Comparison of ENCODE assay signal across 12 mouse cellular contexts in genomic region chr8:88928675-88929377, GRCm38 (mm10).
DNase-seq lines count a peak whose midpoint lies in the region; ATAC-seq and TF ChIP-seq lines count a peak whose summit lies in the region.
"Had no signal": no experiment of that assay in that cellular context is flagged by ENCODE, and none has a peak within 500 bp of the region (broad histone marks: within the 10 kb centered on the region; RNA-seq: fewer than 3 reads in every experiment).

No protein-coding gene starts in this region.

- H3K4me1 ChIP-seq in hindbrain, embryonic 10.5 days (replicated peaks): peaks cover 17% of the 10 kb centered on the region
- no peaks in the 10 kb centered on the region; the same call in 1 of the 2 replicates for H3K4me1 ChIP-seq in hindbrain, embryonic 16.5 days (ENCODE audit: control insufficient read depth, insufficient read depth, low read depth, low read length)
- H3K4me1 ChIP-seq in lung, postnatal 0 days (ENCODE audit: insufficient read depth, low read depth, low read length): 0 out of 2 replicates have a peak, but pooled peaks cover 4% of the 10 kb centered on the region
- peaks cover 7% of the 10 kb centered on the region; the same call in 1 of the 2 replicates for H3K4me1 ChIP-seq in hindbrain, embryonic 13.5 days (replicated peaks)
- peaks cover 8% of the 10 kb centered on the region; the same call in 1 of the 2 replicates for H3K4me1 ChIP-seq in neural tube, embryonic 15.5 days

- H3K4me3 ChIP-seq in hindbrain, embryonic 10.5 days: no peak overlapping the region
- H3K4me3 ChIP-seq in hindbrain, embryonic 16.5 days (ENCODE audit: low read length): no peak overlapping the region
- H3K4me3 ChIP-seq in lung, postnatal 0 days (ENCODE audit: low read depth, low read length): no peak overlapping the region
- H3K4me3 ChIP-seq in hindbrain, embryonic 13.5 days: no peak overlapping the region
- no peak overlapping the region for H3K4me3 ChIP-seq in neural tube, embryonic 15.5 days (replicated peaks)
- H3K4me3 ChIP-seq: heart, embryonic 15.5 days had no signal

- H3K4me2 ChIP-seq in hindbrain, embryonic 16.5 days (ENCODE audit: low read length): no peak overlapping the region
- H3K4me2 ChIP-seq in lung, postnatal 0 days (replicated peaks; ENCODE audit: low read depth, low read length): no peak overlapping the region
- H3K4me2 ChIP-seq in hindbrain, embryonic 13.5 days: no peak overlapping the region
- H3K4me2 ChIP-seq in neural tube, embryonic 15.5 days: no peak overlapping the region
- H3K4me2 ChIP-seq: heart, embryonic 15.5 days had no signal

- TF ChIP-seq CTCF in lung, postnatal 0 days (IDR thresholded peaks at IDR 0.05): no peak

- H3K27me3 ChIP-seq in hindbrain, embryonic 10.5 days (ENCODE audit: insufficient read depth, poor library complexity, severe bottlenecking): 0 out of 2 replicates have a peak, but pooled peaks cover 3% of the 10 kb centered on the region
- no peaks in the 10 kb centered on the region for H3K27me3 ChIP-seq in hindbrain, embryonic 16.5 days (replicated peaks; ENCODE audit: control insufficient read depth, insufficient read depth, low read length)
- no peaks in the 10 kb centered on the region for H3K27me3 ChIP-seq in lung, postnatal 0 days (replicated peaks; ENCODE audit: insufficient read depth, low read length)
- no peaks in the 10 kb centered on the region for H3K27me3 ChIP-seq in hindbrain, embryonic 13.5 days
- H3K27me3 ChIP-seq in neural tube, embryonic 15.5 days (replicated peaks): no peaks in the 10 kb centered on the region

- no peaks in the 10 kb centered on the region for H3K36me3 ChIP-seq in hindbrain, embryonic 10.5 days
- H3K36me3 ChIP-seq in hindbrain, embryonic 16.5 days (ENCODE audit: control insufficient read depth, insufficient read depth, low read length): no peaks in the 10 kb centered on the region
- no peaks in the 10 kb centered on the region for H3K36me3 ChIP-seq in lung, postnatal 0 days (ENCODE audit: insufficient read depth, low read length)
- no peaks in the 10 kb centered on the region for H3K36me3 ChIP-seq in hindbrain, embryonic 13.5 days
- H3K36me3 ChIP-seq in neural tube, embryonic 15.5 days: no peaks in the 10 kb centered on the region
- H3K36me3 ChIP-seq: heart, embryonic 15.5 days had no signal

- no peaks in the 10 kb centered on the region for H3K9me3 ChIP-seq in hindbrain, embryonic 10.5 days
- no peaks in the 10 kb centered on the region for H3K9me3 ChIP-seq in hindbrain, embryonic 16.5 days (ENCODE audit: control insufficient read depth, low read length)
- no peaks in the 10 kb centered on the region for H3K9me3 ChIP-seq in lung, postnatal 0 days (ENCODE audit: low read length)
- no peaks in the 10 kb centered on the region for H3K9me3 ChIP-seq in hindbrain, embryonic 13.5 days
- H3K9me3 ChIP-seq in neural tube, embryonic 15.5 days (replicated peaks): no peaks in the 10 kb centered on the region
- H3K9me3 ChIP-seq: heart, embryonic 15.5 days had no signal

- peak overlapping the region; percentile 41; the same call in 1 of the 2 replicates for H3K27ac ChIP-seq in hindbrain, embryonic 10.5 days
- no peak overlapping the region for H3K27ac ChIP-seq in hindbrain, embryonic 16.5 days (ENCODE audit: low read depth, low read length)
- no peak overlapping the region for H3K27ac ChIP-seq in lung, postnatal 0 days (ENCODE audit: low read length)
- H3K27ac ChIP-seq in hindbrain, embryonic 13.5 days: 0 out of 2 replicates have a peak overlapping the region, but pooled peaks have one; percentile 52
- H3K27ac ChIP-seq in neural tube, embryonic 15.5 days (replicated peaks): peak overlapping the region; percentile 13; the same call in 1 of the 2 replicates
- H3K27ac ChIP-seq: heart, embryonic 15.5 days; macrophage had no signal

- WGBS in hindbrain, embryonic 10.5 days: 67% methylated on average over 7 of the region's 7 CpGs
- WGBS in hindbrain, embryonic 16.5 days: 48% methylated on average over 7 of the region's 7 CpGs
- WGBS in lung, postnatal 0 days: 13% methylated on average over 7 of the region's 7 CpGs
- 61% methylated on average over 7 of the region's 7 CpGs for WGBS in hindbrain, embryonic 13.5 days
- WGBS in neural tube, embryonic 15.5 days: 42% methylated on average over 7 of the region's 7 CpGs

- ATAC-seq in hindbrain, embryonic 16.5 days: no peak
- peak; percentile 41; the same call in 1 of the 2 replicates for ATAC-seq in lung, postnatal 0 days
- ATAC-seq in hindbrain, embryonic 13.5 days (ENCODE audit: low FRiP score): no peak
- ATAC-seq in neural tube, embryonic 15.5 days (ENCODE audit: low FRiP score): no peak; the same call in 1 of the 2 replicates

- H3K9ac ChIP-seq in hindbrain, embryonic 16.5 days (ENCODE audit: low read depth, low read length): no peak overlapping the region
- no peak overlapping the region for H3K9ac ChIP-seq in lung, postnatal 0 days (replicated peaks; ENCODE audit: low read depth)
- H3K9ac ChIP-seq in hindbrain, embryonic 13.5 days: no peak overlapping the region
- H3K9ac ChIP-seq in neural tube, embryonic 15.5 days (replicated peaks): no peak overlapping the region
- H3K9ac ChIP-seq: heart, embryonic 15.5 days had no signal

- intact Hi-C loops in heart, postnatal 25 days (cut with DNase I): no loop called here

- no peak for DNase-seq in hindbrain, embryonic 10.5 days (ENCODE audit: low spot score)
- DNase-seq in lung, postnatal 0 days (ENCODE audit: low spot score): no peak
- DNase-seq in lung, postnatal 36 days: no peak
- no peak for DNase-seq in heart, adult 9 months (ENCODE audit: low spot score in 2 of 2)
- no peak for DNase-seq in heart, postnatal 25 days (ENCODE audit: low spot score)
- DNase-seq: right cerebral cortex, postnatal 4 days; thymus, adult 18-20 months had no signal

- no peak for TF ChIP-seq EP300 in lung, postnatal 0 days (IDR thresholded peaks at IDR 0.05)

Comparison
In these comparisons a context has a peak if more than half of its experiments do, and no peak if none do; other contexts are left out.
1. H3K27ac ChIP-seq: peak in hindbrain, embryonic 10.5 days (single experiment), hindbrain, embryonic 13.5 days (single experiment) and neural tube, embryonic 15.5 days (single experiment); none in hindbrain, embryonic 16.5 days (single experiment) and lung, postnatal 0 days (single experiment).